Mouse (Mus musculus) heart, adult 2 months (tissue): Measurements from ENCODE around the gene Mapk13. TPM values are rescaled to one million over a fixed set of nuclear protein-coding genes. Genes with fewer than 3 reads are reported as not detected.

Experiments used
- DNase-seq, 2 experiments: peaks; one replicate each; pipeline ENCODE4 v3.0.0; 2021
- H3K27ac ChIP-seq: fragments of 200-600 bp; 2 replicates; pipeline ENCODE4 v1.8.1; 2022
- H3K27me3 ChIP-seq: fragments of 200-500 bp; 2 replicates; pipeline ENCODE4 v1.6.1; 2012; ENCODE audit warnings: mild to moderate bottlenecking, low read length, inconsistent platforms, mixed read lengths; ENCODE audit not compliant: control insufficient read depth, insufficient read depth
- H3K36me3 ChIP-seq: fragments of 200-500 bp; 2 replicates; pipeline ENCODE4 v1.6.1; 2012; ENCODE audit warnings: low read length, inconsistent platforms; ENCODE audit not compliant: control insufficient read depth, insufficient read depth
- H3K4me1 ChIP-seq: fragments of 200-500 bp; 2 replicates; pipeline ENCODE4 v1.6.1; 2011; ENCODE audit warnings: low read length; ENCODE audit not compliant: control insufficient read depth, insufficient read depth
- H3K4me3 ChIP-seq: fragments of 200-600 bp; 2 replicates; pipeline ENCODE4 v1.8.1; 2022
- H3K79me2 ChIP-seq: fragments of 200-500 bp; replicated peaks from 2 replicates; pipeline ENCODE4 v1.6.1; 2012; ENCODE audit warnings: mild to moderate bottlenecking, inconsistent platforms, low read length, moderate library complexity, mixed read lengths; ENCODE audit not compliant: control insufficient read depth, insufficient read depth
- H3K9ac ChIP-seq: fragments of 200-500 bp; 2 replicates; pipeline ENCODE4 v1.6.1; 2012; ENCODE audit warnings: low read depth, mild to moderate bottlenecking, control low read depth, inconsistent platforms, low read length, mixed read lengths
- CTCF ChIP-seq: fragments of 200-600 bp; IDR thresholded peaks from 2 replicates; pipeline ENCODE4 v1.8.1; 2022; ENCODE audit warnings: antibody characterized with exemption, mild to moderate bottlenecking, moderate library complexity
- EP300 ChIP-seq: fragments of 200-500 bp; IDR thresholded peaks from 2 replicates; pipeline ENCODE4 v1.6.1; 2011; ENCODE audit warnings: low read depth, low read length, control low read depth; ENCODE audit not compliant: insufficient read depth
- POLR2A ChIP-seq: fragments of 200-500 bp; IDR thresholded peaks from 2 replicates; pipeline ENCODE4 v1.6.1; 2011; ENCODE audit warnings: mild to moderate bottlenecking, low read depth, low read length, control low read depth; ENCODE audit not compliant: insufficient read depth
- WGBS: fragments of 180-500 bp; shearing (Covaris S2); methylation state at CpG from one replicate; pipeline ENCODE4 v1.1.7; 2018; 5-methylcytosine and 5-hydroxymethylcytosine counted together
- intact Hi-C: fragments of 180-260 bp; cut with DNase I; formaldehyde crosslinking; loops from one replicate; pipeline ENCODE4 v1.15.1; 2025
- polyA plus RNA-seq: library from polyadenylated mRNA; depleted of rRNA; stranded (reverse); fragments of >200 nt; gene quantifications from 2 replicates; pipeline ENCODE4 v1.2.3, GENCODE M21; 2012; rRNA removed
- total RNA-seq, 2 experiments: library from RNA; stranded (reverse); gene quantifications; 2 replicates each; pipeline ENCODE4 v1.2.3; 2021

Gene Mapk13
- total and polyA plus RNA-seq, 3 experiments: 0.48 to 0.78 (median 0.52) TPM

GRCm38 (mm10) chr17:28823749-28824148, 54.7 kb downstream of the Mapk13 start:
- Histone ChIP-seq H3K4me1 (no peaks in the 10 kb centered on the region), H3K27ac (no peak overlapping the region), H3K27me3 (no peaks in the 10 kb centered on the region), H3K9ac (no peak overlapping the region), H3K4me3 (no peak overlapping the region), H3K36me3 (no peaks in the 10 kb centered on the region), H3K79me2 (no peaks in the 10 kb centered on the region)
- 91% methylated on average over 11 of the region's 11 CpGs for WGBS
- DNase-seq: no peak
- intact Hi-C loops: no loop called here
- TF ChIP-seq EP300 (no peak), CTCF (no peak), POLR2A (no peak)

- Histone ChIP-seq H3K36me3 (no peaks in the 10 kb centered on the region), H3K4me1 (no peaks in the 10 kb centered on the region), H3K79me2 (no peaks in the 10 kb centered on the region), H3K4me3 (no peak overlapping the region), H3K27ac (no peak overlapping the region), H3K9ac (no peak overlapping the region), H3K27me3 (no peaks in the 10 kb centered on the region)
- TF ChIP-seq EP300 (no peak), CTCF (no peak), POLR2A (no peak)
- WGBS: 76% methylated on average over 6 of the region's 6 CpGs
- no peak for DNase-seq
- intact Hi-C loops: no loop called here
These were observed 55.8 kb downstream of the Mapk13 start for GRCm38 (mm10) chr17:28824896-28825295.

- TF ChIP-seq CTCF: no peak
- TF ChIP-seq POLR2A: no peak
- TF ChIP-seq EP300: no peak
- Histone ChIP-seq H3K36me3 (no peaks in the 10 kb centered on the region), H3K27ac (no peak overlapping the region), H3K27me3 (no peaks in the 10 kb centered on the region), H3K79me2 (no peaks in the 10 kb centered on the region), H3K4me3 (no peak overlapping the region), H3K4me1 (no peaks in the 10 kb centered on the region), H3K9ac (no peak overlapping the region)
- DNase-seq: no peak
- intact Hi-C loops: no loop called here
- WGBS: 82% methylated on average over 6 of the region's 6 CpGs
These were observed 56.4 kb downstream of the Mapk13 start for GRCm38 (mm10) chr17:28825359-28826041.

GRCm38 (mm10) chr17:28827665-28828231, 58.7 kb downstream of the Mapk13 start:
- TF ChIP-seq CTCF (no peak), POLR2A (no peak), EP300 (no peak)
- WGBS: 90% methylated on average over 8 of the region's 8 CpGs
- no peaks in the 10 kb centered on the region for H3K36me3 ChIP-seq

GRCm38 (mm10) chr17:28829120-28829519, 60.0 kb downstream of the Mapk13 start:
- no peaks in the 10 kb centered on the region for H3K27me3 ChIP-seq
- no peak for DNase-seq
- no peaks in the 10 kb centered on the region for H3K4me1 ChIP-seq
- H3K27ac ChIP-seq: no peak overlapping the region
- H3K79me2 ChIP-seq: no peaks in the 10 kb centered on the region
- H3K9ac ChIP-seq: no peak overlapping the region
- intact Hi-C loops: no loop called here
- no peaks in the 10 kb centered on the region for H3K36me3 ChIP-seq
- H3K4me3 ChIP-seq: no peak overlapping the region
- no peak for TF ChIP-seq CTCF
- no peak for TF ChIP-seq EP300
- no peak for TF ChIP-seq POLR2A
- WGBS: 78% methylated on average over 14 of the region's 14 CpGs

More at GRCm38 (mm10) chr17:28827665-28828231, 58.7 kb downstream of the Mapk13 start:
- Histone ChIP-seq H3K27ac (no peak overlapping the region), H3K27me3 (no peaks in the 10 kb centered on the region), H3K9ac (no peak overlapping the region), H3K4me3 (no peak overlapping the region), H3K4me1 (no peaks in the 10 kb centered on the region), H3K79me2 (no peaks in the 10 kb centered on the region)
- intact Hi-C loops: no loop called here
- DNase-seq: no peak

Other genes with a start within 250 kb of the Mapk13 start
- gene Armc12, start 238.5 kb upstream of the Mapk13 start, total RNA-seq: not detected
- 0.33 and 0.47 TPM in 2 replicates for gene Armc12, start 238.5 kb upstream of the Mapk13 start, polyA plus RNA-seq
- not detected for gene Clpsl2, start 219.9 kb upstream of the Mapk13 start, total RNA-seq
- gene Clpsl2, start 219.9 kb upstream of the Mapk13 start, polyA plus RNA-seq: not detected in 2 replicates
- gene Clps, start 208.5 kb upstream of the Mapk13 start, total RNA-seq: not detected
- 0.90 and 2.0 TPM in 2 replicates for gene Clps, start 208.5 kb upstream of the Mapk13 start, polyA plus RNA-seq
- not detected for gene Lhfpl5, start 193.7 kb upstream of the Mapk13 start, total RNA-seq
- 0.18 and 0.20 TPM in 2 replicates for gene Lhfpl5, start 193.7 kb upstream of the Mapk13 start, polyA plus RNA-seq
- 10 to 100 TPM; 32.1 to 32.6 TPM for gene Srpk1, start 146.6 kb upstream of the Mapk13 start, total RNA-seq
- gene Srpk1, start 146.6 kb upstream of the Mapk13 start, polyA plus RNA-seq: 11.9 and 19.6 TPM in 2 replicates
- under 1 TPM; 0.26 to 0.70 TPM for gene Slc26a8, start 79.1 kb upstream of the Mapk13 start, total RNA-seq
- 0.73 and 1.3 TPM in 2 replicates for gene Slc26a8, start 79.1 kb upstream of the Mapk13 start, polyA plus RNA-seq
- 10 to 100 TPM; 50.1 to 52.8 TPM for gene Mapk14, start 78.0 kb upstream of the Mapk13 start, total RNA-seq
- 51.3 and 95.3 TPM in 2 replicates for gene Mapk14, start 78.0 kb upstream of the Mapk13 start, polyA plus RNA-seq
- under 1 TPM in 1 of 2 experiments, not detected in 1; 0.52 TPM for gene AC170998.1, start 43.2 kb upstream of the Mapk13 start, total RNA-seq
- 0.27 TPM in 1 of 2 replicates, not detected in the other for gene AC170998.1, start 43.2 kb upstream of the Mapk13 start, polyA plus RNA-seq
- 10 to 100 TPM; 12.0 to 15.8 TPM for gene Brpf3, start 31.8 kb downstream of the Mapk13 start, total RNA-seq
- 14.0 and 14.2 TPM in 2 replicates for gene Brpf3, start 31.8 kb downstream of the Mapk13 start, polyA plus RNA-seq
- not detected for gene Pnpla1, start 89.1 kb downstream of the Mapk13 start, total RNA-seq
- 0.02 TPM in 1 of 2 replicates, not detected in the other for gene Pnpla1, start 89.1 kb downstream of the Mapk13 start, polyA plus RNA-seq
- not detected for gene 4930539E08Rik, start 146.0 kb downstream of the Mapk13 start, total RNA-seq
- 0.08 and 0.23 TPM in 2 replicates for gene 4930539E08Rik, start 146.0 kb downstream of the Mapk13 start, polyA plus RNA-seq
- under 1 TPM in 1 of 2 experiments, not detected in 1; 0.52 TPM for gene Pxt1, start 174.5 kb downstream of the Mapk13 start, total RNA-seq
- 0.14 and 0.29 TPM in 2 replicates for gene Pxt1, start 174.5 kb downstream of the Mapk13 start, polyA plus RNA-seq
- gene Kctd20, start 182.7 kb downstream of the Mapk13 start, total RNA-seq: 10 to 100 TPM; 55.7 to 55.8 TPM
- 23.8 and 44.7 TPM in 2 replicates for gene Kctd20, start 182.7 kb downstream of the Mapk13 start, polyA plus RNA-seq
- 10 to 100 TPM; 29.5 to 32.5 TPM for gene Stk38, start 238.7 kb downstream of the Mapk13 start, total RNA-seq
- 41.6 and 50.5 TPM in 2 replicates for gene Stk38, start 238.7 kb downstream of the Mapk13 start, polyA plus RNA-seq